Mouse (Mus musculus) heart, postnatal 0 days (tissue): Measurements from ENCODE around the gene Calm2.

Source experiments
- CTCF ChIP-seq: IDR thresholded peaks from 2 replicates; pipeline ENCODE4 v1.5.1; 2016; ENCODE audit warnings: antibody characterized with exemption, control low read depth, low read depth
- EP300 ChIP-seq: IDR thresholded peaks from 2 replicates; pipeline ENCODE4 v1.6.1; 2016; ENCODE audit warnings: antibody characterized with exemption, low read depth

- no peak for TF ChIP-seq CTCF
- no peak for TF ChIP-seq EP300
Measured at GRCm38 (mm10) chr17:87418082-87418481, 28.7 kb downstream of the Calm2 start.
